Mouse (Mus musculus): ENCODE data around the gene Spata1.
"Not testable (repeated sequence)": the region's sequence is repeated elsewhere in the genome, so short reads cannot be mapped to it uniquely, and the experiment has no call there.

The Spata1 gene

DNA sequence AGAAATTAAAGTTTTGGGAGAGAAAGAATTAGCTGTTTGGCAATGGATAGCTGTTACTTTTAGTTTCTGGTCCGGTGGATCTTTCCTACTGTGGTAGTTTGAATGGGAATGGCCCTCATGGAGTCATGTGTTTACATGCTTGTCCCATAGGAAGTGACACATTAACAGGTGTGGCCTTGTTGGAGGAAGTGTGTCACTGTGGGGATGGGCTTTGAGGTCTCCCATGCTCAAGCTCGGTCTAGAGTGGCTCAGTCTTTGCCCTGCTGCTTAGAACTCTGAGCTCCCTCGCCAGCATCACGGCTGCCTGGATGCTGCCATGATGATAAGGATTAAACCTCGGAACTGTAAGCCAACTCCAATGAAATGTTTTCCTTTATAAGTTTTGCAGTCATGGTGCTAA, 48.2 kb downstream of the Spata1 start:
- DNase-seq (ENCODE audit: extremely low spot score, low read depth, low spot score) = no peak

DNA sequence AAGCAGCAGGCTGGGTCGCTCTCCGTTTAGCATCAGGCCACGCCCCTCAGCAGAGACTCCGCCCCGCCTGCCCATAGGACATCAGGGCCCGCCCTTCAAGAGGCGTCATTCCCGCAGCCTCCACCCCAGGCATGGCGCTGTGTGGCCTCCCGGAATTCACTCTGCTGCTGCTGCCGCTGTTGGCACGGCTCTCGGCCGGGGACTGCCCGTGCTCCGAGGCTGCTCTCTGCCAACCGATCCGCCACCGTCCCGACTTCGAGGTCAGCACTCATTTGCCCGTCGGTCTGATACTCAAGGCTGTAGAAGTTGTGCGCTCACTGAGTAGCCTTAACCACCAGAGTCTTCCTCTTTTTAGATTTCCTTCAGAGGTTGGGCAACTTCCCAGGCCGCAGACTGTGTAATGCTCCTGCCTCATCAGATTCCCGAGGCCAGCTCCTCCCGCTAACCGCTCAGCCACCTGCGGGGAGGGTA, 49.1 kb downstream of the Spata1 start:
- DNase-seq (ENCODE audit: extremely low spot score, low read depth, low spot score) = peak; percentile 61

DNA sequence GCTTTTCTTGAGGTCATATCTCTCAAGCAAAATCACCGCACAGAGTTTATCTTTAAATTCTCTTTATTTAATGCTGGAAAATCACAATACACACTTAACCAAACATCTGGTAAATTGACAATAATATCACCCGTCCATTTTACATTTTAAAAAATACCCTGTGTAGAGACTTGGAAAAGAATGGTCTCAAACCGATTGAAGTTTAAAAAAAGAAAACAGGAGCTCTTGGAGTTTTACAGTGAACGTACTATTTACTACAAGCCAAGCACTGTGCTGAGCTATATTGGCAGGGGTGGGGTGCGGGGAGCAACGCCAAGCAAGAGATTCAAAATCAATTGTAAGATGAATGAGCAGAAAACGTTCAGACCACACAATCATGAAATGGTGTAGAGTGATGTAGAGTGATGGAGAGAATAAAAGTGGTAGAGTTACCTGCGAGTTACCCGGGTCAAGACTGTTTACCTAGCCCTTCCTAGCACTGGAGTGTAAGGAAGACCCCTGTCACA, 49.8 kb downstream of the Spata1 start, which contains the start of gene Ctbs:
Gene Ctbs, plus strand, starts transcription at position 51 of the 506 bp plus-strand sequence.
- DNase-seq (ENCODE audit: extremely low spot score, low read depth, low spot score) = no peak

DNA sequence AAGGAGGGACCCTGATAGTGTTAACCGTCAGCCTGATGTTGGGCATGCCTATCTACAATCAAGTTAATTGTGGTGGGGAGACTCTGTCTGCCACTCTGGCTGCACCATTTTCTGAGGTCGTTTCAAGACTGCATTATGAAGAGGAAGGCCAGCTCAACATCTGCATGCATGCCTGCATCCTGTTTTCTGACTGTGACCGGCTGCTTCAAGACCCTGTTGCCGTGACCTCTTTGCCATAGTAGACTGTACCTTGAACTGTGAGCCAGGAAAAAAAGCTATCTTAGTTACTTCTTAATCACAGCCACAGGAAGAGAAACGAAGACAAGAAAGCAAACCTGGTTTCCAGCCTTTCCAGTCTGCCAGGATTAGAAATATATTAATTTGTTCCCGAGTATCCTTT, 50.6 kb downstream of the Spata1 start:
- no peak for DNase-seq (ENCODE audit: extremely low spot score, low read depth, low spot score)

DNA sequence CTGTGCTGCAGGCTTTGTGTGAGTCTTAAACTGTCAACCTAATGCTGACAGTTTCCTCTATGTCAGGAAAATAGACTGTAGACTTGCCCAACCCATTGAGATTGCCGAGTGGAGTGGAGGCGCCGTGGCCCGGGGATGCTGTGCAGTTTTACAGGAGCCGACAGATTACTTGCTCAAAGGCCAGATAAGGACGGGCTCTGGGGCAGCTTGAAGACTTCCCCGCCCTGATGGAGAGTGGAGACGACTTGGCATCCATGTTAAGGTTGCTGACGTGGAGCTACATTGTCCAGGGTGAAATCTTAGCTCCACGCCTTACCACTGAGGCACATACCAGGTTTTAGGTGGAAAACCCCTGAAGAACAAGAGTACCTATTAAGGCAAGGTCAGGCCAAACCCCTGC, 51.2 kb downstream of the Spata1 start:
- DNase-seq (ENCODE audit: extremely low spot score, low read depth, low spot score) = no peak

DNA sequence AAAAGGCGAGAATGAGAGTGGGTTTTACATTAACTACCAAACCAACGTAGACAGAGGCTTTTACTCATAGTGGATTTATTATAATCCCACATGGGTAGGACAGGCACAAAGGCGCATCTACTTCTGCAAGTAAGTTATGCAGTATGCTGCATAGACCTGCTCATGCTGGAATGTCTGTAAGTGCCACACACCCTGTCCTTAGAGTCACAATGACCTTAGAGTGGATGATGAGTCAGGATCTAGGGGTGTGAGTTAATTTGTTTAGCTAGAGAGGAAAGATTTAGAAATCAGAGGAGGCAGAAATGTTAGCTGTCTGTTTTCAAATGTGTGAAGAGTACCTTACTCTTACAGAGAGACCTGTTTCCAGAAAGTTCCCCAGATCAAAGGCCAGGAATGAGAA, 52.0 kb downstream of the Spata1 start:
- DNase-seq (ENCODE audit: extremely low spot score, low read depth, low spot score) = no peak

DNA sequence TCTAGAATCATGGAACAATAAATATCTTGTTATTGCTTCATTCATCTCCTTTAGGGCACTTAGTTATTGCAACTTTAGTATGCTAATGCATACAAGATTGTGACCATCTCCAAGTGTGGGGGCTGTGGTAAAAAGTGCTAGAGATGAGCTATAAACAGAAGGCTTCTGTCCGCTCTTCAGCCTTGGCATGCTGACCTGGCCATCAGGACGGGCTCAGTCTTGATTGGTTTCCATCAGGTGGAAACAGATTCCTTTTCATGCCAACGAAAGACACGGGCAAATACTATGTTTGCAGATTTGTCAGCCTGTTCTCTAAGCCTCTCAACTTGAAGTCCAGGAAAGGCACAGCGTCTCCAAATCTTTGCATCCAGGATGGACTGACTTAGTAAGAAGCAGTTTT, 52.4 kb downstream of the Spata1 start:
- DNase-seq (ENCODE audit: extremely low spot score, low read depth, low spot score) = no peak

DNA sequence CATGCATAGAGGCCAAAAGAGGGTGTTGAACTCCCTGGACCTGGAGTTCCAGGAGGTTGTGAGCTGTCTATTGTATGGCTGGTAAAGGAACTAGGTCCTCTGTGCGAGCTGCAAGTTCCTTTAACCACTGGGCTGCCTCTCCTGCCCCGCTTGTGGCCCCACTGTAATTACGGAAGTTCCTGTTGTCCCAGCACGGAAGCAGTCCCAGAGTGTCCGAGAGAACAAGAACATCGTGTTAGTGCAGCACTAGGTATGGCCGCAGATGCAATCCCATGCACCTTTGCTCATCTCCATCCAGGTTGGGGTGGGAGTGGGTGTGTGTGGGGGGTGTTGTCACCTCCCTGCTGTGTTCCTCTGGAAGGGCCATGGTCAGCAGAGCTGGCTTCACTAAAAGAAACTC, 54.7 kb downstream of the Spata1 start:
- no peak for DNase-seq (ENCODE audit: extremely low spot score, low read depth, low spot score)

DNA sequence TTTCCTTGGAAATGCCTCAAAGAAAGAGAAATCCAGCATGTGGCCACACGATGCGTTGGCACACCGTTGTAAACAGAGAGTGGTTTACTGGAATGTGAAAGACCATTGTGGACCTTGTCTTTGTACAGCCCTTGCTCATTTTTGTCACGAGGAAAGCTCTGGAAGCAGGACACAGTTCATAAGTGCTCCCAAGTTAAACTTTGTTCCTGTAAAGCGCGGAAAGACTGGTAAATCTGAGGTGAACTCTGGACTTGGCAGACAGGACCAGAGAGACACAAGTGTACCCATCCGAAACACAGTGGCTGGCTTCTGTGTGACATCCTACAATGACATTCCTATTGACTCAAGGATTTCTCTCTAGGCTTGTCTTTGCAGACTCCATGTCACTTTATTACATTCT, 56.2 kb downstream of the Spata1 start:
- no peak for DNase-seq (ENCODE audit: extremely low spot score, low read depth, low spot score)

DNA sequence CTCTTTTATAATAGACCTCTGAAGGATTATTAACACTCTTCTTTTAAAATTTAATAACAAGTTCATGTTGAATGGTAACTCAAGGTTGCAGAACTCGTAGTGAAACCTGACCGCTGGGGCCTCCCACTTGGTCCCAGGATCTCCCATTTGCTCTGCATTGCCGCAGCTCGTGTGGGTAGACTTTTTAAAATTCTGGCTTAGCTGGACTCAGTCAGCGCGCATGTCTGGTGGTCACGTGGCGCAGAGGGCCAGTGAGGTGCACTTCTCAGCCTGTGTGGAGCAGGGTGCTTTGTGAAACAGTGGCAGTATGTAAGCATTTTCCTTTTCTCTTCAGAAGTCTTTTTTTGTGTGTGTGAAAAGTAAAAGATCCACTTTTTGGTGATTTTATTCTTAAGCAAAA, 56.6 kb downstream of the Spata1 start:
- no peak for DNase-seq (ENCODE audit: extremely low spot score, low read depth, low spot score)

DNA sequence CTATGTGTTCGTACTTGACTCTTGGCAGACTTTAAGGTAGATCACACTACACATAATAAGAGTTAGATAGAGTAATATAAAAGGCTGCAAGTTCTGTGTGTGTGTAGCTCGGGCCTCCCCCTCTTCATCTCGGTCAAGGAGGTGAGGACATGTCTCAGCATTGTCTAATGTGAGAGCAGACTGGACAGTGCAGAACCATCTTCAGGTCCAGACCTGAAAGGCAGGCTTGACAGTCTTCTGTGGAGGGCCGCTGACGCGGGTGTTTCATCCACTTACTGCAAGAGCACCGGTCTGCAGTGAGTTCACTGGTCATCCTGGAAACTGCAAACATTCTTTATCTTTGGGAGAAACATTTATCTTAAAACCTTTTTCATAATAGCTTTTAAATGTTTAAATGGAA, 57.1 kb downstream of the Spata1 start:
- no peak for DNase-seq (ENCODE audit: extremely low spot score, low read depth, low spot score)

DNA sequence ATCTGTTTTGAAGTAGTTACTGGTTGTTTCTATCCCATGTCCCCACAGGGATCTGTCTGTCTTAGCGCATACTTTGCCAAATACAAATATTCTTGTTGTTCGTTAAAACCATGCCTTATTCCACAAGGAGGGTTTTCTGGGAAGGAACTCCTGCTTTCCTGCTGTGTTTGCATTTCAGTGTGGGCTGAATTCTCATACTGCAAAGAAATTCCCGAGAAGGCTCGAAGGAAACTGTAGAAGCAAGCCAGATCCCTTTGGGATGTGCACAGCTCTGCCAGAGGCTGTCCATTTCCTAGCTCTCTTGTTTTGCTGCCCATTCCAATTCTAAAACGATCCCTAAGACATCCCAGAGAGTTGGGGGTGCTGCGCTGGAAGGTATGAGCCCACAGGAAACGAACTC, 59.1 kb downstream of the Spata1 start:
- DNase-seq (ENCODE audit: extremely low spot score, low read depth, low spot score) = no peak

DNA sequence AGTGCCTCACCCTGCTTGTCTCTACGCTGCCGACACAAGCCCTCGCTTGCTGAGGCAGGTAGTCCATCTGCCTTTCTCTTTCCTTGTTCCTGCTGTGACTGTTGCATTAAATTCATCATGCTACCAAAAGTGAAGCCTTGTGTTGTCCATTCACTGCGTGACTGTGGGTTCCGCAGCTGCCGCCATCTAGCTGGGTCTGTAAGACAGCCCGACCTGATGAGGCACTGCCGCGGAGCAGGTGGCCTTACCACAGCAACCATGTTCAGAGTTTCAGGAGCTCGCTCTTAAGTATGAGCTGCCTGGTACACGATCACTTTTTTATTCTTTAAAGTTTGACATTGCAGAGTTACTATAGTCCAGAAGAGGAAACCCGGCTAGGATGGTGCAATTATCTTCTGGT, 59.5 kb downstream of the Spata1 start:
- DNase-seq (ENCODE audit: extremely low spot score, low read depth, low spot score) = no peak

DNA sequence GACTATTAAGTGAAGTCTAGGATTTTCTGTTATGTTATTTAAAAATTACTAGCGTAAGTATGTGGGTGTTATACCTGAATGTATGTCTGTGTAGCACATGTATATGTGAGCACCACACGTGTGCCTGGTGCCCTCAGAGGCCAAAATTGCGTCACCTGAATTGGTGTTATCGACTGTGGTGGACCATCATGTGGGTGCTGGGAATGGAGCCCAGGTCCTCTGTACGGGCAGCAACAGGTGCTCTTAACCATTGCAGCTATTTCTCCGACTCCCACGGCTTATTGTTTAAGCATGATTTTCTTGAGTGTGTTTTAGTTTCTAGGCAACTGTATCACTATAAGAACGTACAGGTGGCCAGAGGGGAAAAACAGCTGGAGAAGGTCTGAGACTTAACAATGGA, 63.4 kb downstream of the Spata1 start:
- DNase-seq (ENCODE audit: extremely low spot score, low read depth, low spot score) = no peak

DNA sequence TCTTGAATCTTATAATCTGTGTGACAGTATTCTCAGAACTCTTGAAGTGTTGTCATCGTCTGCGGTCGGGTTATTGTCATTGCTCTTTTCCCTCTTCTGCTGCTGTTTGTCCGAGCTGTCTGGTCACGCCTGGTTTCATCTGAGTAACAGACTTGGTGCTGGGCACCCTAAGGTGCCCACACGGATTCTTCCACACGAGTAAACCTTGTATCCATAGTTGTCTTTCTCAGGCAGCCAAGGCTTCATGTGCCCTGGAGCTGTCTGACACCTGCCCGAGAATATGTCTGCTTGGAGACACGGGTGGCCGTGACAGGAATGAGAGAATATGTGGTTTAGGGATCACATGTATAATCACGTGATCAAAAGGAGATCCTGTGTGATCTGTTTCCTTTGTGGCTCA, 64.0 kb downstream of the Spata1 start:
- DNase-seq (ENCODE audit: extremely low spot score, low read depth, low spot score) = no peak

DNA sequence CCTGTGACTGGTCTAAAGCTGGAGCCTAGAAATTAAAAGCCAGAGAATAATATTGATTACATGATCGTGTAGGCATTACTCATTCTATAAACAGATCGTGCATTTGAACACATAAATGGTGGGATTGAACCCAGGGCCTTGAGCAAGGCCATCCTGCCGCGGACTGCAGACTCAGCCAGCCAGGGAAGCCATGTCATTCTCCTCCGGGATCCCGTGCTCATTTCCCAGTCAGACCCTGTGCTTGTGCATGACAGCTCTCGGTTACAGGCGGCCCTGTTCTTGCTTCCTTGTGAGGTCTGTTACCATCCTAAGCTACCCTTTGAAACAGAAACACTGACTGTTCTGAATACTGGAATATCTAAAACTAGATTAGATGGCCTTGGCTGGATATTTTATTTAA, 64.9 kb downstream of the Spata1 start:
- no peak for DNase-seq (ENCODE audit: extremely low spot score, low read depth, low spot score)

DNA sequence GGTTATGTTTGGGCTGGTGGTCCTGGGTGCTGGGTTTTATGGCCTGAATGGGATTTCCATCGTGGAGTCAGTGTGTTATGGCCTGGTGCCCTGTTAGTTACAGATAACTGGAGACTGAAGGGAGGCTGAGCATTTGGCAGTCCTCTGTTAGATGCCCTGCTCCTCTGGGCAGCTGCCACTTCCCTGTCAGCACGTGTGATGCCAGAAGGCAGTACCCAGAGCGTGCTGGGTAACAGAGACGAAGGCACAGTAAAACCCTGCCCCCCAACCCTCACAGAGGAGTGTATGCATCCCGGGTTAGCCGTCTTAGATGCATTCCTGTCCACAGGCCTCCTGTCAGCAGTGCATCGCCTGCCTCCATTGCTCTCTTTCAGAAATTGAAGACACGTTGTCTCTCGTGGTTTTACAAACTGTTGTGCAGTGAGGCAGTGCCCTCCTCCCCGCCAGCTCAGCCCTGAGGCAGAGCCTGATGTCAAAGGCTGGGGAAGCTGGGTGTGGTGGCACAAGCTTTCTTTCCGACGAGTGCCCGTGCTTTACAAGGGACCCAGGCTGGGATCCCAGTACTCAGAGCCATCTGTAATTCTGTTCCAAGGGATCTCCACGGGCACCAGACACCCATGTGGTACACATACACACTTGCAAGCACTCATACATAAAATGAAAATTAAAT, 65.7 kb downstream of the Spata1 start:
- DNase-seq (ENCODE audit: extremely low spot score, low read depth, low spot score) = no peak

DNA sequence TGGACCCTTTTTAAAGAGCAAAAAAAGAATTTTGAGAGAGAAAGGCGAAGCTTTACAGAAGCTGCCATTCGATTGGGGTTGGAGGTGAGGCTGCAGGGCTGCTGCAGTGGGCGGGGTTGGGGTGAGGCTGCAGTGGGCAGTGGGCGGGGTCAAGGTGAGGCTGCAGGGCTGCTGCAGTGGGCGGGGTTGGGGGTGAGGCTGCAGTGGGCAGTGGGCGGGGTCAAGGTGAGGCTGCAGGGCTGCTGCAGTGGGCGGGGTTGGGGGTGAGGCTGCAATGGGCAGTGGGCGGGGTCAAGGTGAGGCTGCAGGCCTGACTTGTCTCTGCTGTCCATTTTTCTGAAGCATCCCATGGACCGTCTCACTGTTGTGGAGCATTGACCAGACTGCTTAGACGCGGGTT, 66.5 kb downstream of the Spata1 start:
- DNase-seq (ENCODE audit: extremely low spot score, low read depth, low spot score) = not testable (repeated sequence)

DNA sequence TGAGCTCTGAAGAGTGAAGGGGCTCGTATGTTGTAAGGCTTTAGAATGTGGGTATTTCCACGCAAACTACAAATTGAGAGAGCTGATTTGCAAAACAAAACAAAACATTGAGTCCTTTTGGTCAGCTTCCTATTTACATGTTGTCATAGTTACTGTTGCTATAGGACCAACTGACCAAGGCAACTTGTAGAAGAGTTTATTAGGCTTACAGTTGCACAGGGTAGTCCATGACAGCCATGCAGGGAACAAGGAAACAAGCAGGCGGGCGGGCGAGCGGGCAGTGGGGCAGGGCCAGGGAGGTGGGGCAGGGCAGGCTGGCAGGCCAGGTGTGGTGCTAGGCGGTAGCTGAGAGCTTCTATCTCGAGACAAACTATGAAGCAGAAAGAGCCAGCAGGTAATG, 73.1 kb downstream of the Spata1 start:
- DNase-seq (ENCODE audit: extremely low spot score, low read depth, low spot score) = no peak

DNA sequence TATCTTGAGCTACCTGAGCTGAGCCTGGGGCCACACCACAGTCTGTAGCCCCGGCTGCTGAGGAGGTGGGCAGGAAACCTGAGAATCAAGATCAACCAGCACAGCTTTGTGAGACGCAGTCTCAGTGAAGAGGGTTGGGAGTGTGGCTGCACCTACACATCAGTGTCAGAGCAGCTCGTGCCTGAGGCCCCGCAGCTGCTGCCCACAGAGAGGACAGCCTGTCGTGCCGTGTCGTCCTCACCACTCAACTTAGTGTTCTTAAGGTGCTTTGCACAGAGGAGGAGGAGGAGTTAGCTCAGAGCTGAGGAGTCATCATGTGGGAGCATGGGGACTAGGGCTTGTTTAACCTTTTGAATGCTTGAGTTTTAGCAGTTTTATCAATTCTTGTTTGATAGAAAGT, 73.7 kb downstream of the Spata1 start:
- no peak for DNase-seq (ENCODE audit: extremely low spot score, low read depth, low spot score)

DNA sequence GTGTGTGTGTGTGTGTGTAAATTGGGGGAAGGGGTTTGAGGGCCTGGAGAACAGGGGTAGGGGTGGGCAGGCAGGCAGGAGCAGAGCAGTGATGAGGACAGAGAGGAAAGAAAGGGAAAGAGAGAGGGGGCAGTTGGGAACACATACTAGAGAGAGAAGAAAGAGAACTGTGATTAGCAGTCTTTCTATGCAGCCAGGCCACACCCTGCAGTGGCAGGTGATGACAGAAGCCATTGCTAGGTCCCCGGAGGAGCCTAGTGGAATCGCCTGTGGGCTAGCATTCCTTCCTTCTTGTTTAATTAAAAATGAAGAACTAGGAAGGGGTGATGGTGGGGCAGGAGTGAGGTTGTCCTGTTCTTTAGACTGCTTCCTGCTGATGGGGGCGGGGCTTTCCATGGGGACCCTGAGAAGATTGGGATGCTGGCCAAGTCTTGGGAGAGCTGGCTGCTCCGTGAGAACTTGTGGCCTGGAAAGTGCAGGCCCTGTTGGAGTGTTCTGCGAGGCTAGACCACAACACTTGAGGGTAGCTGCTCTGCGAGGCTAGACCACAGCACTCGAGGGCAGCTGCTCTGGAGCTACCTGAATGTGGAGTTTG, 75.2 kb downstream of the Spata1 start:
- no peak for DNase-seq (ENCODE audit: extremely low spot score, low read depth, low spot score)

DNA sequence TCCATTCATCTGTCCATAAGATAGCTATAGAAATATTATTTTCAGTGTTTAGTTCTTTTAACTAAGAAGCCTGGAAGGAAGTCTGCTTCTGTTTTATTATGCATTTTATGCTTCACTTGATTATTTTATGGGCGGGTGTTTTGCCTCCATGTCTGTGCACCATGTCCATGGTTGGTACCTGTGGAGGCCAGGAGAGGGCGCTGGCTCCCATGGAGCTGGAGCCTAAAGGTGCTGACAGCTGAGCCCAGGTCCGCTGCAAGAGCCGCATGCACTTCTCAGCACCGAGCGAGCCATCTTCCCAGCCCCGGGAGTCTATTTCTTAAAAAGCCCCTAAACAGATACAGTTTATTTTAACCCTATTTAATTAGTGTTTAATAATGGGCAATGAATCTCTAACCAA, 75.8 kb downstream of the Spata1 start:
- no peak for DNase-seq (ENCODE audit: extremely low spot score, low read depth, low spot score)

DNA sequence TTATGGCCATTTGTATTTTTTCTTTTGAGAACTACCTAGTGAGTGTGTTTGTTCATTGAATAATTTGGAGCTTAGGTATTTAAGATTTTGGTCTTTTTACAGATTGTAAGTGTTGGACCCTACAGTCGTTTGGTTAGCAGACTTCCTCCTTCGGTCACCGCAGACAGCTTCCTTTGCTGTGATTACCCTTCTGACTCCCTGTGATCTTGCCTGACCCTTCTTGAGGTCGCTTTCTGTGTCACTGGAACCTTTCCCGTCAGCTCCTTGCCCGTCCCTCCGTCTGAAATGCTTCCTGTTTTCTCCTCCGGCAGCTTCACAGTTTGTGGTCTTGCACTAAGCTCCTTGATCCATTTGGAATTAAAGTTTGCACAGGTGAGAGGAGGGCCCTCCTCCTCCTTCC, 77.8 kb downstream of the Spata1 start:
- DNase-seq (ENCODE audit: extremely low spot score, low read depth, low spot score) = no peak
